Mouse (Mus musculus) hindbrain, embryonic 16.5 days (tissue): ENCODE measurements at regions not wholly inside any gene's neighbourhood (a gene's known extent, or its start where the extent isn't known, plus 50 kb on each side); places are given as distances from the start of the nearest gene placed in this dataset.
A peak's percentile ranks its signal among the peaks of the same experiment; 100 is the strongest.

Source experiments
- ATAC-seq: fragments of 200-750 bp; cut with Nextera tagmentation; 2 replicates; pipeline ENCODE4 v1.8.0; 2017; ENCODE audit warnings: moderate TSS enrichment, moderate library complexity
- H3K27ac ChIP-seq: fragments of 300-500 bp; sonication (generic); 2 replicates; pipeline ENCODE4 v1.5.1; 2014; ENCODE audit warnings: low read depth, mild to moderate bottlenecking, control low read depth, low read length, moderate library complexity
- H3K27me3 ChIP-seq: fragments of 300-500 bp; sonication (generic); replicated peaks from 2 replicates; pipeline ENCODE4 v1.6.1; 2014; ENCODE audit warnings: low read length; ENCODE audit not compliant: control insufficient read depth, insufficient read depth
- H3K36me3 ChIP-seq: fragments of 300-500 bp; sonication (generic); 2 replicates; pipeline ENCODE4 v1.6.1; 2014; ENCODE audit warnings: mild to moderate bottlenecking, low read length, moderate library complexity, mixed read lengths; ENCODE audit not compliant: control insufficient read depth, insufficient read depth
- H3K4me1 ChIP-seq: fragments of 300-500 bp; sonication (generic); 2 replicates; pipeline ENCODE4 v1.6.1; 2014; ENCODE audit warnings: low read depth, low read length; ENCODE audit not compliant: control insufficient read depth, insufficient read depth
- H3K4me2 ChIP-seq: fragments of 300-500 bp; sonication (generic); 2 replicates; pipeline ENCODE4 v1.6.1; 2014; ENCODE audit warnings: mild to moderate bottlenecking, low read length, control low read depth, moderate library complexity
- H3K4me3 ChIP-seq: fragments of 300-500 bp; sonication (generic); 2 replicates; pipeline ENCODE4 v1.5.1; 2014; ENCODE audit warnings: mild to moderate bottlenecking, low read length, control low read depth, moderate library complexity
- H3K9ac ChIP-seq: fragments of 300-500 bp; sonication (generic); 2 replicates; pipeline ENCODE4 v1.6.1; 2014; ENCODE audit warnings: low read depth, mild to moderate bottlenecking, control low read depth, low read length, moderate library complexity
- H3K9me3 ChIP-seq: fragments of 300-500 bp; sonication (generic); 2 replicates; pipeline ENCODE4 v1.6.1; 2014; ENCODE audit warnings: mild to moderate bottlenecking, low read length, moderate library complexity; ENCODE audit not compliant: control insufficient read depth
- WGBS: fragments of 180-500 bp; shearing (Covaris S2); extraction: QIAGEN DNeasy Blood & Tissue Kit; methylation state at CpG from one replicate; pipeline ENCODE4 v1.1.7; 2014; 5-methylcytosine and 5-hydroxymethylcytosine counted together

GRCm38 (mm10) chr15:57593326-57594004 lies 116.0 kb upstream of the Slc22a22 start:
- no peak for ATAC-seq
- 85% methylated on average over 4 of the region's 4 CpGs for WGBS

GRCm38 (mm10) chr15:57590597-57591219 lies 113.3 kb upstream of the Slc22a22 start:
- Histone ChIP-seq H3K4me1 (peaks cover 10% of the 10 kb centered on the region), H3K36me3 (no peaks in the 10 kb centered on the region), H3K27ac (peak overlapping the region; percentile 7; the same call in 1 of the 2 replicates), H3K27me3 (no peaks in the 10 kb centered on the region), H3K4me2 (no peak overlapping the region), H3K9ac (no peak overlapping the region), H3K4me3 (no peak overlapping the region), H3K9me3 (no peaks in the 10 kb centered on the region)
- peak; percentile 21; the same call in 1 of the 2 replicates for ATAC-seq
- WGBS = 46% methylated on average over 7 of the region's 7 CpGs

More at GRCm38 (mm10) chr15:57593326-57594004, 116.0 kb upstream of the Slc22a22 start:
- Histone ChIP-seq H3K27me3 (no peaks in the 10 kb centered on the region), H3K4me1 (peaks cover 10% of the 10 kb centered on the region), H3K4me2 (no peak overlapping the region), H3K27ac (no peak overlapping the region), H3K9ac (no peak overlapping the region), H3K4me3 (no peak overlapping the region), H3K36me3 (no peaks in the 10 kb centered on the region), H3K9me3 (no peaks in the 10 kb centered on the region)

DNA sequence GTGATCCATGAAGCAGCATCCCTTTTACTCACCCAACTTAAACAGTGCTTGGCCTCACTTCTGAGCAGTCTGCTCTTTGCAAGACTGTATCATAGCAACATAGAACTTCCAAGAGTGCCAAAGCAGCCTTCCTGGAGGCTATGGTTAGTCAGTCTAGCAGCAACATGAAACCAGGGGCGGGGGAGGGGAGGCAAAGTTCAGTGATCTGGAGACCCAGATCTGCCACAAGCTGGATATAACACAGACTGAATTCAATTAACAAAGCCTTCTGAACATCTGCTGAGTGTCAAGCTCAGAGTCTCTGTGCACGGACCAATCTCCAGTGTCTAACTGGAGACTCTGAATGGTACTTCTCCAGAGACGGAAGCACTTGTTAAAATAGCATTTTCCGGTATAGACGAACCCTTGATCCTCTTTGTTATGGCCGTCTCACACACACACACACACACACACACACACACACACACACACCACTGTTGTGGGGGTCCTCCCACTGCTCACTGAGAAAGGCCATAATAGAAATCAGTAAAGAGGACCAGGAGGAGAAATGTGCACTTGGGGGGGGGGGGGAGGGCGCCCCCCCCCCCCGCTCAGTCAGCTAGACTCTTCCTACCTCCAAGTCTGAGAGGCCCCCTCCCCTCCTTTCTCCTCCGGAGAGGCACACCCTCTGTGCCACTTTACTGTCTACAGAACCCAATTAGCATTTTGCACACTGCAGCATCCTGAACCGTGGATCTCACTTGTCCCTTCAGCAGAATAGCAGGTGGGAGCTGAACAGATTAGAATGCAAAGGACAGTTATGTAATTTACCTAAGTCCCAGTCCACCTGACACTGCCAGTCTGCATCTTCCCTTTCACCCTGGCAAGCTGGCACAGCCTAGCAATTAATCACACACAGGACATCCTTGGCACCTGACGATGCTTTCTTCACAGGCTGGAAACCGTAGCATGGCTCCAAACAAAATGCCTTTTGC lies 112.3 kb upstream of the Slc22a22 start:
- no peaks in the 10 kb centered on the region for H3K36me3 ChIP-seq
- 18% methylated on average over 11 of the region's 12 CpGs for WGBS
- peak overlapping the region; percentile 63; the same call in 1 of the 2 replicates for H3K27ac ChIP-seq
- peak; percentile 83 for ATAC-seq
- H3K27me3 ChIP-seq = no peaks in the 10 kb centered on the region
- no peak overlapping the region for H3K4me3 ChIP-seq
- peak overlapping the region; percentile 27; the same call in 1 of the 2 replicates for H3K4me2 ChIP-seq
- no peaks in the 10 kb centered on the region for H3K9me3 ChIP-seq
- no peak overlapping the region for H3K9ac ChIP-seq
- peaks cover 10% of the 10 kb centered on the region for H3K4me1 ChIP-seq

GRCm38 (mm10) chr15:57585411-57585810 lies 108.0 kb upstream of the Slc22a22 start:
- H3K4me2 ChIP-seq = no peak overlapping the region
- no peak for ATAC-seq
- no peak overlapping the region for H3K27ac ChIP-seq
- WGBS = 74% methylated on average over 1 of the region's 1 CpGs
- no peaks in the 10 kb centered on the region for H3K36me3 ChIP-seq
- H3K9ac ChIP-seq = no peak overlapping the region
- H3K27me3 ChIP-seq = no peaks in the 10 kb centered on the region
- no peaks in the 10 kb centered on the region for H3K9me3 ChIP-seq
- peaks cover 13% of the 10 kb centered on the region for H3K4me1 ChIP-seq
- H3K4me3 ChIP-seq = no peak overlapping the region

GRCm38 (mm10) chr15:57584498-57584897 lies 107.1 kb upstream of the Slc22a22 start:
- 94% methylated on average over 11 of the region's 11 CpGs for WGBS
- no peaks in the 10 kb centered on the region for H3K36me3 ChIP-seq
- H3K4me2 ChIP-seq = no peak overlapping the region
- H3K9ac ChIP-seq = no peak overlapping the region
- no peak for ATAC-seq
- H3K4me3 ChIP-seq = no peak overlapping the region
- no peak overlapping the region for H3K27ac ChIP-seq
- H3K9me3 ChIP-seq = no peaks in the 10 kb centered on the region
- no peaks in the 10 kb centered on the region for H3K27me3 ChIP-seq
- H3K4me1 ChIP-seq = peaks cover 6% of the 10 kb centered on the region

DNA sequence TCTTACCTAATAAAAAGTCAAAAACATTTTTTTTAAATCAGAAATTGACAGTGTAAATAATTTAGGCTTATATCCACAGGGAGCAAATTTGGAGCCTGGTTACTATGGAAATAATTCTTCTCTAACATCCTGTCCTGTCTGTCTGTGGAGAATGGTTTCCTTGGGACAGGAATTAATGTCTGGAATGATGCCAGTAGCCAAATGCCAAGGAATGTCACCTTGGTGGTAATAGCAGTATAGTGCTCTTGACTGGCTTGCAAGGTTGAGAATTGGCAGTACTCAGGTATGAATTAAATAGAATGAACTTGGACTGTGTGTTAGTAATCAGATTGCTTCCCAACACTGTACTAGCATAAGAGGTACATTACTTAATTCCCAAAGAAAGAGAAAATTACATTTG lies 103.8 kb upstream of the Slc22a22 start:
- ATAC-seq = no peak
- Histone ChIP-seq H3K36me3 (no peaks in the 10 kb centered on the region), H3K4me2 (no peak overlapping the region), H3K4me1 (0 out of 2 replicates have a peak, but pooled peaks cover 3% of the 10 kb centered on the region), H3K27me3 (no peaks in the 10 kb centered on the region), H3K4me3 (no peak overlapping the region), H3K9ac (no peak overlapping the region), H3K9me3 (no peaks in the 10 kb centered on the region), H3K27ac (peak overlapping the region; percentile 17; the same call in 1 of the 2 replicates)

GRCm38 (mm10) chr15:57578794-57579193 lies 101.4 kb upstream of the Slc22a22 start:
- no peak overlapping the region for H3K9ac ChIP-seq
- no peaks in the 10 kb centered on the region for H3K9me3 ChIP-seq
- H3K27ac ChIP-seq = no peak overlapping the region
- no peaks in the 10 kb centered on the region for H3K27me3 ChIP-seq
- 59% methylated on average over 2 of the region's 2 CpGs for WGBS
- H3K36me3 ChIP-seq = no peaks in the 10 kb centered on the region
- peak; percentile 68 for ATAC-seq
- H3K4me1 ChIP-seq = 0 out of 2 replicates have a peak, but pooled peaks cover 3% of the 10 kb centered on the region
- no peak overlapping the region for H3K4me3 ChIP-seq
- H3K4me2 ChIP-seq = no peak overlapping the region

- no peak overlapping the region for H3K4me3 ChIP-seq
- H3K4me2 ChIP-seq = no peak overlapping the region
- H3K27me3 ChIP-seq = no peaks in the 10 kb centered on the region
- H3K9me3 ChIP-seq = no peaks in the 10 kb centered on the region
- no peaks in the 10 kb centered on the region for H3K36me3 ChIP-seq
- H3K27ac ChIP-seq = no peak overlapping the region
- H3K4me1 ChIP-seq = no peaks in the 10 kb centered on the region
- WGBS = 43% methylated on average over 2 of the region's 2 CpGs
- ATAC-seq = no peak
- no peak overlapping the region for H3K9ac ChIP-seq
Observed at GRCm38 (mm10) chr15:57574080-57574618, 96.7 kb upstream of the Slc22a22 start.
